In the genomic region with DNA sequence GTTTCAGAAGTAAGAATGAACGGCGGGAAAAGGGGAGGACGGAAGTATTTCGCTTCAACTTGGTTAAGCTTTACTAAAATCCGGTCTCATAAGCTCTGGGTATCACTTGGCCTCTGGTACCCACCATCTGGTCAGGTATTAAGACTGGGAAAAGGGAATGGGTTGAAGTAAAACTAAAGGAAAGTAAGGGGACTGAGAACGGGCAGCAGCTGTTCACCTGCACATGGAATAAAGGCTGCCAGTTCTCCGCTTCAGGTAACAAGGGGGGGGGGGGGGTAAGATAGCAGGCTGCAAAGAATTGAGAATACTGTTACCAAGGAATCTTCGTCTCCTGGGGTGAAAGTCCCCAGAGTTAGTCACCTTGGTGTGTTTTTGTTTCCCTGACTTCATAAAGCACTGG, we compare ENCODE assay signal across 9 mouse cellular contexts.
DNase-seq lines count a peak whose midpoint lies in the region; ATAC-seq lines count a peak whose summit lies in the region.
"Had no signal": no experiment of that assay in that cellular context is flagged by ENCODE, and none has a peak within 500 bp of the region (broad histone marks: within the 10 kb centered on the region; RNA-seq: fewer than 3 reads in every experiment).

No protein-coding gene starts in this region.

- no peaks in the 10 kb centered on the region for H3K9me3 ChIP-seq in heart, embryonic 13.5 days
- no peaks in the 10 kb centered on the region for H3K9me3 ChIP-seq in embryonic facial prominence, embryonic 10.5 days
- no peaks in the 10 kb centered on the region for H3K9me3 ChIP-seq in hindbrain, embryonic 14.5 days (ENCODE audit: control insufficient read depth, low read length)
- no peaks in the 10 kb centered on the region for H3K9me3 ChIP-seq in midbrain, embryonic 12.5 days
- H3K9me3 ChIP-seq: G1E had no signal

- H3K4me2 ChIP-seq in heart, embryonic 13.5 days, result peak overlapping the region; percentile 71
- peak overlapping the region; percentile 55 for H3K4me2 ChIP-seq in hindbrain, embryonic 14.5 days (replicated peaks)
- peak overlapping the region; percentile 58 for H3K4me2 ChIP-seq in midbrain, embryonic 12.5 days (replicated peaks)

- 6% methylated on average over 8 of the region's 8 CpGs for WGBS in heart, embryonic 13.5 days
- WGBS in embryonic facial prominence, embryonic 10.5 days, result 19% methylated on average over 8 of the region's 8 CpGs
- 22% methylated on average over 8 of the region's 8 CpGs for WGBS in hindbrain, embryonic 14.5 days
- 17% methylated on average over 8 of the region's 8 CpGs for WGBS in midbrain, embryonic 12.5 days

- peak overlapping the region; percentile 69 for H3K4me3 ChIP-seq in heart, embryonic 13.5 days
- H3K4me3 ChIP-seq in embryonic facial prominence, embryonic 10.5 days, result peak overlapping the region; percentile 71
- H3K4me3 ChIP-seq in hindbrain, embryonic 14.5 days (replicated peaks; ENCODE audit: low read length), result peak overlapping the region; percentile 57
- H3K4me3 ChIP-seq in midbrain, embryonic 12.5 days, result peak overlapping the region; percentile 60

- no peak for DNase-seq in heart, postnatal 4 days
- peak; percentile 16 for DNase-seq in embryonic facial prominence, embryonic 10.5 days (ENCODE audit: low spot score)
- DNase-seq in hindbrain, embryonic 14.5 days (ENCODE audit: low spot score), result no peak
- DNase-seq in gastrocnemius, postnatal 4 days (ENCODE audit: low spot score in 2 of 2), result no peak
- no peak for DNase-seq in layer of hippocampus, postnatal 36 days

- peak overlapping the region; percentile 58; the same call in 1 of the 2 replicates for H3K27ac ChIP-seq in heart, embryonic 13.5 days (replicated peaks)
- peak overlapping the region; percentile 91 for H3K27ac ChIP-seq in embryonic facial prominence, embryonic 10.5 days (replicated peaks)
- H3K27ac ChIP-seq in hindbrain, embryonic 14.5 days, result 0 out of 2 replicates have a peak overlapping the region, but pooled peaks have one; percentile 80
- peak overlapping the region; percentile 74; the same call in 1 of the 2 replicates for H3K27ac ChIP-seq in midbrain, embryonic 12.5 days (replicated peaks)

- peak overlapping the region; percentile 79 for H3K9ac ChIP-seq in heart, embryonic 13.5 days
- peak overlapping the region; percentile 65 for H3K9ac ChIP-seq in hindbrain, embryonic 14.5 days
- H3K9ac ChIP-seq in midbrain, embryonic 12.5 days (replicated peaks), result peak overlapping the region; percentile 67

- H3K36me3 ChIP-seq in heart, embryonic 13.5 days, result no peaks in the 10 kb centered on the region
- H3K36me3 ChIP-seq in embryonic facial prominence, embryonic 10.5 days (replicated peaks), result no peaks in the 10 kb centered on the region
- no peaks in the 10 kb centered on the region for H3K36me3 ChIP-seq in hindbrain, embryonic 14.5 days (replicated peaks; ENCODE audit: control insufficient read depth, insufficient read depth)
- H3K36me3 ChIP-seq in midbrain, embryonic 12.5 days, result no peaks in the 10 kb centered on the region
- H3K36me3 ChIP-seq: G1E had no signal

- ATAC-seq in heart, embryonic 13.5 days (ENCODE audit: extremely low read depth, insufficient number of reproducible peaks, low FRiP score, low TSS enrichment), result no peak
- no peak for ATAC-seq in hindbrain, embryonic 14.5 days (ENCODE audit: low FRiP score)
- ATAC-seq in midbrain, embryonic 12.5 days (ENCODE audit: low FRiP score, low read depth), result no peak
- no peak for ATAC-seq in inflammation-experienced regulatory T-cells, adult 6 months

- H3K27me3 ChIP-seq in heart, embryonic 13.5 days (replicated peaks), result no peaks in the 10 kb centered on the region
- H3K27me3 ChIP-seq in embryonic facial prominence, embryonic 10.5 days (replicated peaks; ENCODE audit: low read depth, poor library complexity, severe bottlenecking), result no peaks in the 10 kb centered on the region
- H3K27me3 ChIP-seq in hindbrain, embryonic 14.5 days (ENCODE audit: control insufficient read depth, insufficient read depth, low read length), result no peaks in the 10 kb centered on the region
- no peaks in the 10 kb centered on the region for H3K27me3 ChIP-seq in midbrain, embryonic 12.5 days

- no peaks in the 10 kb centered on the region for H3K4me1 ChIP-seq in heart, embryonic 13.5 days
- no peaks in the 10 kb centered on the region for H3K4me1 ChIP-seq in embryonic facial prominence, embryonic 10.5 days
- H3K4me1 ChIP-seq in hindbrain, embryonic 14.5 days (replicated peaks; ENCODE audit: control insufficient read depth, insufficient read depth, low read length), result no peaks in the 10 kb centered on the region
- H3K4me1 ChIP-seq in midbrain, embryonic 12.5 days, result no peaks in the 10 kb centered on the region
